Mouse (Mus musculus): ENCODE results near the gene Wdr60. TPM values are rescaled to one million over a fixed set of nuclear protein-coding genes. Genes with fewer than 3 reads are reported as not detected.

The Wdr60 gene
- polyA plus RNA-seq, 1 experiment from 2014 or later, result 9.3 TPM

DNA sequence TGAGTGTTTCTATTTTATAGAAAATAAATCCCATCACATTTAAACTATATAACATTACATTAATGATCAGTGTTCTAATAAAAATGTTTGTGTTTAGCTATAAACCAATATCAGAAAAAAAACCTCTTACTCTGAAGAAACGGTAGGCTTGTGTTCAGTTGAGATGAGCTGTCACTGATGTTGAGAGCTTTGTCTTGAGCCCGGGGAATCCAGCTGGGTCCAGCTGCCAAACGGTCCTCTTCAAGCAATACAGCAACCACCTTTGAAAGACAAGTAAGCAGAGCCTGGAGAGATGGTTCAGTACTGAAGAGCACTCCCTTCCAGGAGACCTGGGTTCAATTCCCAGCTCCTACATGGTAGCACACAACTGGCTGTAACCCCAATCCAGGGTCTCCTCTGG, 33.4 kb downstream of the Wdr60 start:
- Histone ChIP-seq H3K4me1 (ENCODE audit: control insufficient read depth, insufficient read depth, low read length) (no peaks in the 10 kb centered on the region), H3K27me3 (ENCODE audit: control insufficient read depth, insufficient read depth, low read length) (no peaks in the 10 kb centered on the region), H3K4me3 (ENCODE audit: low read depth, low read length) (no peak overlapping the region), H3K9ac (ENCODE audit: low read depth, low read length) (no peak overlapping the region), H3K27ac (ENCODE audit: low read depth, low read length) (no peak overlapping the region), H3K4me2 (no peak overlapping the region), H3K9me3 (replicated peaks; ENCODE audit: control insufficient read depth, low read length) (no peaks in the 10 kb centered on the region), H3K36me3 (ENCODE audit: control insufficient read depth, insufficient read depth, low read length) (no peaks in the 10 kb centered on the region)
- 72% methylated on average over 3 of the region's 3 CpGs for WGBS (ENCODE audit: insufficient replicate concordance)
- ATAC-seq (replicated peaks; ENCODE audit: insufficient number of reproducible peaks, low FRiP score, low TSS enrichment), result no peak

DNA sequence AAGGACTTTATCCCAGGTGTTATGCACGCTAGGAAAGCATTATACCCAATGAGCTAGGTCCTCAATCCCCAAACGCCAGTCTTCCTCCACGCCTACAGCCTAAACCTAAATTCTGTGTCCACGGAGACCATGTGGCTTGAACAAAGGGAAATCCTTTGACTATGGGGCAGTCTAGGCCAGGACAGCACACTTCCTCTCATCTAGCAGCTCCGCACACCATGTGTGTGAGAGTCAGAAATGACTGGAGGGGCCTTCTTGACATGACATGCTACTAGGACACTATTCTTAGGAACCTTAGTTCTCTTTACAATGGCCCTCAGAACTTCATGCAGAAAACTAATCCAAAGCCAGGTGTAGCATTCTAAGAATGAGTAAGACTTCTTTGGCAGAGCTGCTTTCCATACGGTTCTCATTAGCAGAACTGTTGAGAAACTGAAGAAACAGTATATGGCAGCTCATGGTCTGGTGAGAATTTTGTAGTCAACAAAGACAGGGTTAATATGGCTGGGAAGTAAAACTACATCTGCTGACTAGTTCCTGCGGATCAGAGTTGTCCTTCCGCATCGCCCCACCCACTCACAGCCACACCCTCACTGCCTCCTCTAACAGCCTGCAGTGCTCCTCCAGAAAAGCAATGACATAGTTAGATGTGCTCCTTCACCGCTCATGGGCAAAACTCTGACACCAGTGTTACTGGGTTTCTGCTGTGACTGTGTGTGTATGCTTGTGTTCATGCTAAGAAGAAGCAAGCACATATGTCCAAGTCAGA, 36.3 kb downstream of the Wdr60 start:
- no peaks in the 10 kb centered on the region for H3K9me3 ChIP-seq (replicated peaks; ENCODE audit: control insufficient read depth, low read length)
- 81% methylated on average over 10 of the region's 10 CpGs for WGBS (ENCODE audit: insufficient replicate concordance)
- ATAC-seq (replicated peaks; ENCODE audit: insufficient number of reproducible peaks, low FRiP score, low TSS enrichment), result no peak
- H3K9ac ChIP-seq (ENCODE audit: low read depth, low read length), result no peak overlapping the region
- no peak overlapping the region for H3K27ac ChIP-seq (ENCODE audit: low read depth, low read length)
- no peaks in the 10 kb centered on the region for H3K4me1 ChIP-seq (ENCODE audit: control insufficient read depth, insufficient read depth, low read length)
- no peaks in the 10 kb centered on the region for H3K27me3 ChIP-seq (ENCODE audit: control insufficient read depth, insufficient read depth, low read length)
- no peaks in the 10 kb centered on the region for H3K36me3 ChIP-seq (ENCODE audit: control insufficient read depth, insufficient read depth, low read length)
- H3K4me3 ChIP-seq (ENCODE audit: low read depth, low read length), result no peak overlapping the region
- H3K4me2 ChIP-seq, result no peak overlapping the region

DNA sequence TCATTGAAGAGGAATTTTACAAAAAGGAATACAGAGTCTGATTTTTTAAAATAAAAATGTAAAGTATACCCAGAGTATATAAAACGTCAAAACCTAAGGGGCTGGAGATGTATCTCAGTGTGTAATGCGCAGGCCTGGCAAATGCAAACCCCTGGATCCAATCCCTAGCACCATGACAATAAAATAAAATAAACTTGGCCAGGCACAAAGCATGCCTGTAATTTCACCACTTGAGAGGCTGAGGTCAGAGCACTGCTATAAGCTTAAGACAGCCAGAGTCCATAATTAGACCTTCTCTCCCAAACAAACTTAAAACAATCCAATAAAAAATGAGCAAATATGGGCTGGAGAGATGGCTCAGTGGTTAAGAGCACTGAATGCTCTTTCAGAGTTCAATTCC, 39.7 kb downstream of the Wdr60 start:
- Histone ChIP-seq H3K9ac (ENCODE audit: low read depth, low read length) (no peak overlapping the region), H3K4me3 (ENCODE audit: low read depth, low read length) (no peak overlapping the region), H3K4me1 (ENCODE audit: control insufficient read depth, insufficient read depth, low read length) (no peaks in the 10 kb centered on the region), H3K9me3 (replicated peaks; ENCODE audit: control insufficient read depth, low read length) (no peaks in the 10 kb centered on the region), H3K27ac (ENCODE audit: low read depth, low read length) (no peak overlapping the region), H3K27me3 (ENCODE audit: control insufficient read depth, insufficient read depth, low read length) (no peaks in the 10 kb centered on the region), H3K36me3 (ENCODE audit: control insufficient read depth, insufficient read depth, low read length) (no peaks in the 10 kb centered on the region), H3K4me2 (no peak overlapping the region)
- ATAC-seq (replicated peaks; ENCODE audit: insufficient number of reproducible peaks, low FRiP score, low TSS enrichment), result no peak
- 90% methylated on average over 2 of the region's 2 CpGs for WGBS (ENCODE audit: insufficient replicate concordance)

DNA sequence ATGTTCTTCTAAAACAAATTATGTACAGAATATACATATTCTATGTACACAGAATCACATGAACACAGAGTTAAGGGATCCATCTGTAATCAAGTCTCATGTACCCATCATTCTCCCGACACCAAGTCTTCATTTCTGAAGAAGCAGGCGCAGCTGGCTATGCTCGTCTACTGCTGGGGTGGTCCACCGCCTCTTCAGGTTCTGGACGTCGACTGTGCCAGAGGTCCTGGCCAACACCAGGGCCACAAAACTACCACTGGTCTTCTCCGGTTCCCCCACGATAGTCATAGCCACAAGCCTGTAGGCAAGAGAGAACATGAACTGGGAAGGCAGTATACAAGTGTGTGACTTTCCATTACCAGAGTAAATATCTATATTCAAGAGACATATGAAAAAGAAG, 55.3 kb downstream of the Wdr60 start:
- H3K27ac ChIP-seq (ENCODE audit: low read depth, low read length), result no peak overlapping the region
- WGBS (ENCODE audit: insufficient replicate concordance), result 90% methylated on average over 8 of the region's 8 CpGs
- ATAC-seq (replicated peaks; ENCODE audit: insufficient number of reproducible peaks, low FRiP score, low TSS enrichment), result no peak

DNA sequence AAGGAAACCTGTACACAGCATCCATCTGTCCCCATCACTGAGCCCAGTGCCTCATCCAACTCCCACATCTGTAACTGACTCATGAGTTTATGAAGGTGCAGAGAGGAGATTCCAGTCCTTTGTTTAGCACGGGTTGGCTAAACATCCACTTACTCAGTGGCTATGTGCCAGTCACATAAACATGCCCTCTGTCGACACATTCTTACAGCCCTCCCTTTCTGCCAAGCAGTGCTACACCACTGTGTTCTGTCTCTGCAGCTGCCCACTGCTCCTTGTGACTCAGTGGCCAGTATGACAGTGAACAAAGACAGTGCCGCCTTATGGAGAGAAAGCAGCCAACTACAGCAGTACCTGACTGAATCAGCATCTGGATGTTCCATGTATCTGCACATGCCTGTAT, 57.1 kb downstream of the Wdr60 start:
- Histone ChIP-seq H3K27ac (ENCODE audit: low read depth, low read length) (no peak overlapping the region), H3K9ac (ENCODE audit: low read depth, low read length) (no peak overlapping the region), H3K4me2 (no peak overlapping the region), H3K36me3 (ENCODE audit: control insufficient read depth, insufficient read depth, low read length) (0 out of 2 replicates have a peak, but pooled peaks cover 2% of the 10 kb centered on the region), H3K9me3 (replicated peaks; ENCODE audit: control insufficient read depth, low read length) (no peaks in the 10 kb centered on the region), H3K27me3 (ENCODE audit: control insufficient read depth, insufficient read depth, low read length) (no peaks in the 10 kb centered on the region), H3K4me3 (ENCODE audit: low read depth, low read length) (no peak overlapping the region), H3K4me1 (ENCODE audit: control insufficient read depth, insufficient read depth, low read length) (no peaks in the 10 kb centered on the region)
- WGBS (ENCODE audit: insufficient replicate concordance), result 67% methylated on average over 3 of the region's 3 CpGs
- ATAC-seq (replicated peaks; ENCODE audit: insufficient number of reproducible peaks, low FRiP score, low TSS enrichment), result no peak

More for the DNA sequence above, 55.3 kb downstream of the Wdr60 start:
- Histone ChIP-seq H3K4me2 (no peak overlapping the region), H3K9me3 (replicated peaks; ENCODE audit: control insufficient read depth, low read length) (no peaks in the 10 kb centered on the region), H3K36me3 (ENCODE audit: control insufficient read depth, insufficient read depth, low read length) (0 out of 2 replicates have a peak, but pooled peaks cover 2% of the 10 kb centered on the region), H3K27me3 (ENCODE audit: control insufficient read depth, insufficient read depth, low read length) (no peaks in the 10 kb centered on the region), H3K4me1 (ENCODE audit: control insufficient read depth, insufficient read depth, low read length) (no peaks in the 10 kb centered on the region), H3K4me3 (ENCODE audit: low read depth, low read length) (no peak overlapping the region), H3K9ac (ENCODE audit: low read depth, low read length) (no peak overlapping the region)

DNA sequence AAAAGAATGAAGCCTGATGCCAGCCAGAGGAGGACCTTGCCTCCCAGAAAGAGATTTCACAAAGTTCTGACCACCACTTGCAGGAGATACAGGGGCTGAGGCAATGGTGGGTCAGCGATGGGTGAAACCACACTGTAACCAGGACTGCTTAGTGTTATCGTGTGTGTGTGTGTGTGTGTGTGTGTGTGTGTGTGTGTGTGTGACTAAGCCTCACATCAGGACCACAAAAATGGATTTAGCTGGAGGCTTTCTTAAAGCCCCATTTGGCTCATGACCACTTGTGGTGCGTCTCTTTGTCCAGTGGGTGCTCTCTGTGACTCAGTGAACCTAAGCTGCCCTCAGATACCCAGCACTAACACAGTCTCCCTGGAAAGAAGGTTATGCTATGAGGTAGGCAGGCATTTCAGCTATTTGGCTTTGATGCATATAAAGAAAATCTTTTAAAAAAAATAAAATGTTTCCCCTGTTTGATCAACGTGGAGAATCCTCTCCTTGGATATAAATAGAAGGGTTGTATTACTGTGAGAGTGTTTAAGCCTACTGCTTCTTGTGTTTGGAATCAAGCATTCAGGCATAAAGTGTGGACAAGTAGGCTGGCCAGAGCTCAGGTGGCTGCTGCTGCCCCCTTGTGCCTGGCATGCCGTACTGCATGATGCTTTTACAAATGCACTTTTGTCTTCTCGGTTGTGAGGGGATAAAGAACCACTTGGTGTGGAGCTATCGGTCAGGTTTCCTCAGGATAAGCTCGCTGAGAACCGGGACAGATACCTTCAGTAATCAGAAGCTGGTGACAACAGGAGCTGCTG, 60.4 kb downstream of the Wdr60 start:
- H3K27ac ChIP-seq (ENCODE audit: low read depth, low read length), result no peak overlapping the region
- no peak overlapping the region for H3K4me2 ChIP-seq
- H3K4me1 ChIP-seq (ENCODE audit: control insufficient read depth, insufficient read depth, low read length), result no peaks in the 10 kb centered on the region
- no peak overlapping the region for H3K4me3 ChIP-seq (ENCODE audit: low read depth, low read length)
- WGBS (ENCODE audit: insufficient replicate concordance), result 32% methylated on average over 9 of the region's 9 CpGs
- no peaks in the 10 kb centered on the region for H3K36me3 ChIP-seq (ENCODE audit: control insufficient read depth, insufficient read depth, low read length)
- no peaks in the 10 kb centered on the region for H3K27me3 ChIP-seq (ENCODE audit: control insufficient read depth, insufficient read depth, low read length)
- H3K9me3 ChIP-seq (replicated peaks; ENCODE audit: control insufficient read depth, low read length), result no peaks in the 10 kb centered on the region
- no peak for ATAC-seq (replicated peaks; ENCODE audit: insufficient number of reproducible peaks, low FRiP score, low TSS enrichment)
- no peak overlapping the region for H3K9ac ChIP-seq (ENCODE audit: low read depth, low read length)

DNA sequence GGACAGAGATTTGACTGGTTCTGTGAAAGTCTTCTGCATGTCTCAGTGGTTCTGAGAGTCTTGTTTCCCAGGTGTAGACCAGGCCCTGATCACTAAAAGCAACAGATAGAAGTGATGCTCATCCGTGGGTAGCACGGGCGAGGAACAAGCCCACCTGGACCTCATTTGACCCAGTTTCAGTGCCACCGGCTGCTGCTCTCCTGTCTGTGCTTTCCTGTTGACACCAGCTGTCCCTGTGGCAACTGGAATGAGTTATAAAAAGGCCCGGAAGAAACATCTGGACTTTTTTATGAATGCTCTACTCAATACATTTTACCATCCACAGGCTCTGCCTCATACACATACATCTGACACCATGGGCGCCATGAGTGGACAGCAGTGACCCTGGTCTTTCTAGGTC, 64.0 kb downstream of the Wdr60 start:
- Histone ChIP-seq H3K9me3 (replicated peaks; ENCODE audit: control insufficient read depth, low read length) (no peaks in the 10 kb centered on the region), H3K4me2 (no peak overlapping the region), H3K27me3 (ENCODE audit: control insufficient read depth, insufficient read depth, low read length) (no peaks in the 10 kb centered on the region), H3K4me1 (ENCODE audit: control insufficient read depth, insufficient read depth, low read length) (no peaks in the 10 kb centered on the region), H3K9ac (ENCODE audit: low read depth, low read length) (no peak overlapping the region), H3K27ac (ENCODE audit: low read depth, low read length) (no peak overlapping the region), H3K36me3 (ENCODE audit: control insufficient read depth, insufficient read depth, low read length) (no peaks in the 10 kb centered on the region), H3K4me3 (ENCODE audit: low read depth, low read length) (no peak overlapping the region)
- WGBS (ENCODE audit: insufficient replicate concordance), result 80% methylated on average over 6 of the region's 6 CpGs
- ATAC-seq (replicated peaks; ENCODE audit: insufficient number of reproducible peaks, low FRiP score, low TSS enrichment), result no peak

DNA sequence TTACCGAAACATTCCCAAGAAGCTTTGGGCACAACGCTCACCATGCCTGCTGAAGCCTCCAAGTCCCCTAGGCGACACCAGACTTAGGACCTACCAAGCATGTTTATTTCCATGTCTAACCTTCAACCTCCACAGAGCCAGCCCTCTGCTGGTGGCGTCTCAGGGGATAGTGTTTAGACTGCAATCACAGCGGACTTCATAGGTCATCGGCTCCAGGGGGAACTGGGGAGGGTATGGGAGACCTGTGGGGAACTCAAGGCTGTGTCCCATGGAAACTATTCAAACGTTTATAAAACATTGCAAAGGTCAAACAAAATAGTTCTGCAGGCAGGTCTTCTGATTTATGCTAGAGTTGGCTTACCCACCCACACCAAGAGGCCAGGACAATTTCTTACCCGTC, 66.6 kb downstream of the Wdr60 start:
- no peaks in the 10 kb centered on the region for H3K27me3 ChIP-seq (ENCODE audit: control insufficient read depth, insufficient read depth, low read length)
- no peak overlapping the region for H3K27ac ChIP-seq (ENCODE audit: low read depth, low read length)
- no peaks in the 10 kb centered on the region for H3K36me3 ChIP-seq (ENCODE audit: control insufficient read depth, insufficient read depth, low read length)
- H3K4me3 ChIP-seq (ENCODE audit: low read depth, low read length), result no peak overlapping the region
- no peaks in the 10 kb centered on the region for H3K4me1 ChIP-seq (ENCODE audit: control insufficient read depth, insufficient read depth, low read length)
- H3K4me2 ChIP-seq, result no peak overlapping the region
- H3K9ac ChIP-seq (ENCODE audit: low read depth, low read length), result no peak overlapping the region
- no peak for ATAC-seq (replicated peaks; ENCODE audit: insufficient number of reproducible peaks, low FRiP score, low TSS enrichment)
- WGBS (ENCODE audit: insufficient replicate concordance), result 66% methylated on average over 8 of the region's 8 CpGs
- H3K9me3 ChIP-seq (replicated peaks; ENCODE audit: control insufficient read depth, low read length), result no peaks in the 10 kb centered on the region

All from heart, embryonic 11.5 days (tissue).